Mouse (Mus musculus): ENCODE data around the gene Lrrc71.

Lrrc71 gene

GRCm38 (mm10) chr3:87748431-87748830, at the start of gene Lrrc71:
Lrrc71 (minus strand) TSS chr3:87748625.
- DNase-seq (ENCODE audit: low spot score), result no peak

- no peak for DNase-seq (ENCODE audit: low spot score)
Measured at GRCm38 (mm10) chr3:87796736-87797334, 48.4 kb upstream of the Lrrc71 start, which contains the start of gene Insrr. Insrr (plus strand) TSS chr3:87796951.

GRCm38 (mm10) chr3:87795336-87796277, 47.2 kb upstream of the Lrrc71 start:
- DNase-seq (ENCODE audit: low spot score), result peak; percentile 15

- no peak for DNase-seq (ENCODE audit: low spot score)
Measured at GRCm38 (mm10) chr3:87794922-87795325, 46.5 kb upstream of the Lrrc71 start, which contains the start of gene Ntrk1. Ntrk1 (minus strand) TSS chr3:87795162.

GRCm38 (mm10) chr3:87789768-87790167, 41.3 kb upstream of the Lrrc71 start:
- no peak for DNase-seq (ENCODE audit: low spot score)

- no peak for DNase-seq (ENCODE audit: low spot score)
Measured at GRCm38 (mm10) chr3:87789248-87789647, 40.8 kb upstream of the Lrrc71 start.

GRCm38 (mm10) chr3:87785626-87786214, 37.3 kb upstream of the Lrrc71 start:
- DNase-seq (ENCODE audit: low spot score), result no peak

- DNase-seq (ENCODE audit: low spot score), result no peak
Measured at GRCm38 (mm10) chr3:87785156-87785555, 36.7 kb upstream of the Lrrc71 start.

GRCm38 (mm10) chr3:87783282-87784023, 35.0 kb upstream of the Lrrc71 start:
- no peak for DNase-seq (ENCODE audit: low spot score)

- no peak for DNase-seq (ENCODE audit: low spot score)
Measured at GRCm38 (mm10) chr3:87779086-87779485, 30.7 kb upstream of the Lrrc71 start.

- no peak for DNase-seq (ENCODE audit: low spot score)
Measured at GRCm38 (mm10) chr3:87778283-87778682, 29.9 kb upstream of the Lrrc71 start.

- DNase-seq (ENCODE audit: low spot score), result no peak
Measured at GRCm38 (mm10) chr3:87771088-87771487, 22.7 kb upstream of the Lrrc71 start.

GRCm38 (mm10) chr3:87770280-87770679, 21.9 kb upstream of the Lrrc71 start:
- peak; percentile 57 for DNase-seq (ENCODE audit: low spot score)

- no peak for DNase-seq (ENCODE audit: low spot score)
Measured at GRCm38 (mm10) chr3:87769506-87769905, 21.1 kb upstream of the Lrrc71 start.

GRCm38 (mm10) chr3:87768844-87769243, 20.4 kb upstream of the Lrrc71 start:
- peak; percentile 34 for DNase-seq (ENCODE audit: low spot score)

- DNase-seq (ENCODE audit: low spot score), result no peak
Measured at GRCm38 (mm10) chr3:87768431-87768830, 20.0 kb upstream of the Lrrc71 start.

GRCm38 (mm10) chr3:87767764-87768163, 19.3 kb upstream of the Lrrc71 start:
- DNase-seq (ENCODE audit: low spot score), result no peak

GRCm38 (mm10) chr3:87766284-87766667, 17.9 kb upstream of the Lrrc71 start:
- DNase-seq (ENCODE audit: low spot score), result no peak

- no peak for DNase-seq (ENCODE audit: low spot score)
Measured at GRCm38 (mm10) chr3:87765631-87766283, 17.3 kb upstream of the Lrrc71 start.

GRCm38 (mm10) chr3:87765091-87765490, 16.7 kb upstream of the Lrrc71 start:
- no peak for DNase-seq (ENCODE audit: low spot score)

GRCm38 (mm10) chr3:87764506-87764905, 16.1 kb upstream of the Lrrc71 start:
- DNase-seq (ENCODE audit: low spot score), result no peak

All from c-Kit-positive CD71-positive TER-119-positive erythroid progenitor cells, embryonic 14.5 days (primary cell).